Mouse (Mus musculus): ENCODE data around the gene Robo4. TPM values are rescaled to one million over a fixed set of nuclear protein-coding genes. Genes with fewer than 3 reads are reported as not detected.

Gene Robo4
- 27.9 and 34.2 TPM in 2 replicates for polyA plus RNA-seq (2012; rRNA removed)

GRCm38 (mm10) chr9:37401802-37402201 is at the start of gene Robo4:
Gene Robo4 (plus strand): TSS chr9:37401897.
- no peak for DNase-seq (ENCODE audit: low read depth)

- no peak for DNase-seq (ENCODE audit: low read depth)
These were observed 47.2 kb upstream of the Robo4 start for GRCm38 (mm10) chr9:37354485-37354884.

GRCm38 (mm10) chr9:37358713-37359330 is 42.9 kb upstream of the Robo4 start:
- no peak for DNase-seq (ENCODE audit: low read depth)

GRCm38 (mm10) chr9:37359331-37360220 is 42.1 kb upstream of the Robo4 start:
- no peak for DNase-seq (ENCODE audit: low read depth)

GRCm38 (mm10) chr9:37362084-37362483 is 39.6 kb upstream of the Robo4 start:
- no peak for DNase-seq (ENCODE audit: low read depth)

GRCm38 (mm10) chr9:37362881-37363280 is 38.8 kb upstream of the Robo4 start:
- no peak for DNase-seq (ENCODE audit: low read depth)

- no peak for DNase-seq (ENCODE audit: low read depth)
These were observed 38.1 kb upstream of the Robo4 start for GRCm38 (mm10) chr9:37363551-37363950.

- no peak for DNase-seq (ENCODE audit: low read depth)
These were observed 37.3 kb upstream of the Robo4 start for GRCm38 (mm10) chr9:37364392-37364791.

GRCm38 (mm10) chr9:37365706-37366105 is 36.0 kb upstream of the Robo4 start:
- DNase-seq (ENCODE audit: low read depth): no peak

- DNase-seq (ENCODE audit: low read depth): no peak
These were observed 34.2 kb upstream of the Robo4 start, which contains the start of gene Hepacam for GRCm38 (mm10) chr9:37367301-37368080. Gene Hepacam (plus strand): TSS chr9:37367351.

GRCm38 (mm10) chr9:37368081-37368830 is 33.4 kb upstream of the Robo4 start:
- no peak for DNase-seq (ENCODE audit: low read depth)

GRCm38 (mm10) chr9:37368860-37369259 is 32.8 kb upstream of the Robo4 start:
- no peak for DNase-seq (ENCODE audit: low read depth)

- DNase-seq (ENCODE audit: low read depth): no peak
These were observed 30.4 kb upstream of the Robo4 start for GRCm38 (mm10) chr9:37371232-37371801.

- DNase-seq (ENCODE audit: low read depth): peak; percentile 94
These were observed 26.0 kb upstream of the Robo4 start for GRCm38 (mm10) chr9:37375718-37376117.

GRCm38 (mm10) chr9:37383161-37383560 is 18.5 kb upstream of the Robo4 start:
- DNase-seq (ENCODE audit: low read depth): no peak

GRCm38 (mm10) chr9:37384284-37385182 is 17.2 kb upstream of the Robo4 start:
- no peak for DNase-seq (ENCODE audit: low read depth)

GRCm38 (mm10) chr9:37390891-37391290 is 10.8 kb upstream of the Robo4 start:
- DNase-seq (ENCODE audit: low read depth): no peak

- no peak for DNase-seq (ENCODE audit: low read depth)
These were observed 9.6 kb upstream of the Robo4 start for GRCm38 (mm10) chr9:37392071-37392470.

- no peak for DNase-seq (ENCODE audit: low read depth)
These were observed 8.1 kb upstream of the Robo4 start for GRCm38 (mm10) chr9:37393482-37394131.

- DNase-seq (ENCODE audit: low read depth): no peak
These were observed 1.1 kb upstream of the Robo4 start for GRCm38 (mm10) chr9:37400585-37400984.

All from gonadal fat pad, adult 2 months (tissue).